Mouse (Mus musculus) liver, embryonic 14.5 days (tissue): ENCODE measurements at regions not wholly inside any gene's neighbourhood (a gene's known extent, or its start where the extent isn't known, plus 50 kb on each side); places are given as distances from the start of the nearest gene placed in this dataset.

Experiments
- ATAC-seq: fragments of 200-750 bp; cut with Nextera tagmentation; 2 replicates; pipeline ENCODE4 v1.8.0; 2017; ENCODE audit warnings: moderate number of reproducible peaks, mild to moderate bottlenecking, moderate library complexity; ENCODE audit not compliant: insufficient read depth
- DNase-seq, 3 experiments: peaks; one replicate each; pipeline ENCODE4 v3.0.0-alpha.2; 2012 to 2013; ENCODE audit warnings: low read depth in 3 of 3, low spot score in 3 of 3
- H3K27ac ChIP-seq: fragments of 300-500 bp; sonication (generic); 2 replicates; pipeline ENCODE4 v1.5.1; 2014; ENCODE audit warnings: moderate library complexity, mild to moderate bottlenecking, control low read depth, inconsistent platforms
- H3K27me3 ChIP-seq: fragments of 300-500 bp; sonication (generic); 2 replicates; pipeline ENCODE4 v1.6.1; 2014; ENCODE audit warnings: mild to moderate bottlenecking, low read length, moderate library complexity; ENCODE audit not compliant: control insufficient read depth, insufficient read depth
- H3K36me3 ChIP-seq: fragments of 300-500 bp; sonication (generic); replicated peaks from 2 replicates; pipeline ENCODE4 v1.6.1; 2014; ENCODE audit warnings: low read depth; ENCODE audit not compliant: control insufficient read depth, insufficient read depth
- H3K4me1 ChIP-seq, 2 experiments: fragments of 200-500 bp in 1 of 2; fragments of 300-500 bp in 1 of 2; sonication (generic) in 1 of 2; replicated peaks; 2 replicates each; pipeline ENCODE4 v1.6.1; 2012 to 2014; ENCODE audit warnings: antibody characterized with exemption in 1 of 2, inconsistent platforms in 1 of 2, low read length in 1 of 2; ENCODE audit not compliant: control insufficient read depth in 2 of 2, insufficient read depth in 2 of 2
- H3K4me2 ChIP-seq: fragments of 300-500 bp; sonication (generic); 2 replicates; pipeline ENCODE4 v1.6.1; 2014; ENCODE audit warnings: low read depth, mild to moderate bottlenecking, control low read depth, moderate library complexity
- H3K4me3 ChIP-seq, 2 experiments: fragments of 200-500 bp in 1 of 2; fragments of 300-500 bp in 1 of 2; sonication (generic) in 1 of 2; 2 replicates each; pipeline ENCODE4 v1.5.1; 2012 to 2014; ENCODE audit warnings: low read depth in 2 of 2, low read length in 2 of 2, mild to moderate bottlenecking in 2 of 2, control low read depth in 1 of 2, inconsistent platforms in 1 of 2, moderate library complexity in 1 of 2; ENCODE audit not compliant: insufficient read depth in 1 of 2
- H3K9ac ChIP-seq: fragments of 300-500 bp; sonication (generic); replicated peaks from 2 replicates; pipeline ENCODE4 v1.6.1; 2014; ENCODE audit warnings: mild to moderate bottlenecking, control low read depth, moderate library complexity
- H3K9me3 ChIP-seq: fragments of 300-500 bp; sonication (generic); 2 replicates; pipeline ENCODE4 v1.6.1; 2016; ENCODE audit warnings: low read length, mixed read lengths; ENCODE audit not compliant: control insufficient read depth
- CTCF ChIP-seq: IDR thresholded peaks from 2 replicates; pipeline ENCODE4 v1.5.1; 2016; ENCODE audit warnings: antibody characterized with exemption, low read depth, control low read depth
- EP300 ChIP-seq: IDR thresholded peaks from 2 replicates; pipeline ENCODE4 v1.6.1; 2016; ENCODE audit warnings: antibody characterized with exemption, low read depth
- WGBS: fragments of 180-500 bp; shearing (Covaris S2); extraction: QIAGEN DNeasy Blood & Tissue Kit; methylation state at CpG from one replicate; pipeline ENCODE4 v1.1.7; 2014; ENCODE audit not compliant: insufficient replicate concordance; 5-methylcytosine and 5-hydroxymethylcytosine counted together

GRCm38 (mm10) chr11:44172478-44172877 lies 227.4 kb upstream of the Il12b start:
- no peaks in the 10 kb centered on the region for H3K27me3 ChIP-seq
- no peak overlapping the region for H3K27ac ChIP-seq
- no peak overlapping the region for H3K9ac ChIP-seq
- H3K9me3 ChIP-seq = no peaks in the 10 kb centered on the region
- no peak overlapping the region for H3K4me2 ChIP-seq
- TF ChIP-seq EP300 (no peak), CTCF (no peak)
- WGBS = 40% methylated on average over 4 of the region's 4 CpGs
- H3K4me3 ChIP-seq = no peak overlapping the region
- no peak for ATAC-seq
- H3K36me3 ChIP-seq = no peaks in the 10 kb centered on the region
- H3K4me1 ChIP-seq = no peaks in the 10 kb centered on the region
- DNase-seq = no peak

DNA sequence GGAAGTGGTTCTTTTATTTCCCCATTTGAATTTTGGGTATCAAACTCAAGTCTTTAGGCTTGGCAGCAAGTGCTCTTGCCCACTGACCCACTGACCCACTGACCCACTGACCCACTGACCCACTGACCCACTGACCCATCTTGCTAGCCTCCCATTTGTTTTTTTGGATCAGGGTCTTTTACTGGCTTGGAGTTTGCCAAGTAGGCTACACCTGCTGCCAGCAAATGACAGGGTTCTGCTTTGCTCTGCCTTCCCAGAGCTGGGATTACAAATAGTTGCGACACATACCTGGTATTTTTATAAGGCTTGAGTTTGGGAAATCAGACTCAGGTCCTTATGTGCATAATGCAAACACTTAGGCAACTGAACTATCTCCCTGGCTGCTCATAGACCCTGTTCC lies 226.7 kb upstream of the Il12b start:
- Histone ChIP-seq H3K27me3 (no peaks in the 10 kb centered on the region), H3K4me1 (no peaks in the 10 kb centered on the region), H3K9ac (no peak overlapping the region), H3K4me2 (no peak overlapping the region), H3K27ac (no peak overlapping the region), H3K4me3 (no peak overlapping the region), H3K36me3 (no peaks in the 10 kb centered on the region), H3K9me3 (no peaks in the 10 kb centered on the region)
- no peak for ATAC-seq
- WGBS = 45% methylated on average over 1 of the region's 1 CpGs
- no peak for DNase-seq
- TF ChIP-seq CTCF (no peak), EP300 (no peak)

DNA sequence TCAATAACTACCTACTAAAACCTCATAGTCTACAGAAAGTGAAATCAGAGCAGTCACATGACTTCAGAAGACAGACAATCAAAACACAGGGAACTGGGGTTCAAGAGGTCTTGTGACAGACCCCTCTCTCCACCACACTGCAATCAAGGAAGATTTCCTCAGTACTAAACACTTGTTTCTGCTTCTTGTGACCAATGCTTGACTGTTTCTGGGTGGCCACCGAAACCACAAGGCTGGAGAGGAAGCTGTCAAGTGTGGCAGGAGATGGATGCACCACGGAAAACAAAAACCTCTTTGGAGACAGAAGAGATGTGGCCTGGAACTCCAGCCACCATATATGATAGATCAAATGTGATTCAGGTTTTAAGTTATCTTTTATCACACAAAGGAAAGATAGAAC lies 225.3 kb upstream of the Il12b start:
- Histone ChIP-seq H3K27ac (no peak overlapping the region), H3K4me2 (no peak overlapping the region), H3K4me1 (no peaks in the 10 kb centered on the region), H3K4me3 (no peak overlapping the region), H3K9me3 (no peaks in the 10 kb centered on the region), H3K9ac (no peak overlapping the region), H3K36me3 (no peaks in the 10 kb centered on the region), H3K27me3 (no peaks in the 10 kb centered on the region)
- no peak for TF ChIP-seq CTCF
- TF ChIP-seq EP300 = no peak
- DNase-seq = no peak
- no peak for ATAC-seq
- whole genome bisulfite sequencing = 9% methylated on average over 2 of the region's 2 CpGs

DNA sequence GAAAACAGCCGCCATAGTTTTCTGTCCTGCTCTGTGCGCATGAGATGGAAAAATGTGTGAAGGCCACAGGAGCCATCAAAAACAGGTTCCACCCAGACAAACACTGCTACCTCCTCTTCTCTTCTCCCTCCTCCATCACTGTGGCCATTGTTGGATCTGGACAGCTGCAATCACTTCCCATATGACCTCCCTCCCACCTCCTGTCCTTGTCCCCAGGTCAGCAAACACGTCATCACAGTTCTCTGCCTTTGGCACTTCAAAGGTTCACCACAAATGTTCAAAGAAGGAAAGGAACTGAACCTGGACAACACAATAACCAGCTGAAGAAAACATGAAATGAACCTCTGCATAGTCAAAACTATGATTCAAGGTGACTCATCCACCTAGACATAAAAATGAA lies 220.2 kb upstream of the Il12b start:
- no peak overlapping the region for H3K4me3 ChIP-seq
- H3K9me3 ChIP-seq = no peaks in the 10 kb centered on the region
- no peak overlapping the region for H3K4me2 ChIP-seq
- TF ChIP-seq CTCF (no peak), EP300 (no peak)
- H3K36me3 ChIP-seq = no peaks in the 10 kb centered on the region
- no peak overlapping the region for H3K9ac ChIP-seq
- no peak for ATAC-seq
- no peaks in the 10 kb centered on the region for H3K27me3 ChIP-seq
- WGBS = 55% methylated on average over 3 of the region's 3 CpGs
- no peak for DNase-seq
- H3K4me1 ChIP-seq = no peaks in the 10 kb centered on the region
- H3K27ac ChIP-seq = no peak overlapping the region

- Histone ChIP-seq H3K27ac (no peak overlapping the region), H3K4me1 (no peaks in the 10 kb centered on the region), H3K9ac (no peak overlapping the region), H3K36me3 (no peaks in the 10 kb centered on the region), H3K27me3 (no peaks in the 10 kb centered on the region), H3K4me3 (no peak overlapping the region), H3K9me3 (no peaks in the 10 kb centered on the region), H3K4me2 (no peak overlapping the region)
- no peak for ATAC-seq
- DNase-seq = no peak
- no peak for TF ChIP-seq CTCF
- TF ChIP-seq EP300 = no peak
- 19% methylated on average over 3 of the region's 3 CpGs for WGBS
Measured at GRCm38 (mm10) chr11:44183823-44184222, 216.0 kb upstream of the Il12b start.
